Mouse (Mus musculus): ENCODE data around the gene Dip2b. TPM values are rescaled to one million over a fixed set of nuclear protein-coding genes. Genes with fewer than 3 reads are reported as not detected.

The Dip2b gene
- total and polyA plus RNA-seq, 2 experiments from 2014 or later = 8.3 to 40.6 TPM

- H3K9me3 ChIP-seq (ENCODE audit: low read length) = no peaks in the 10 kb centered on the region
- peaks cover 3% of the 10 kb centered on the region; the same call in 1 of the 2 replicates for H3K4me1 ChIP-seq (ENCODE audit: insufficient read depth)
- no peak overlapping the region for H3K4me2 ChIP-seq (ENCODE audit: low read depth)
- no peak overlapping the region for H3K27ac ChIP-seq (ENCODE audit: low read depth, low read length)
- 6% methylated on average over 11 of the region's 11 CpGs for WGBS
- H3K4me3 ChIP-seq (ENCODE audit: low read depth, low read length) = no peak overlapping the region
- peak; percentile 88 for ATAC-seq
- no peak overlapping the region for H3K9ac ChIP-seq
- peak; percentile 82 for DNase-seq
- no peaks in the 10 kb centered on the region for H3K27me3 ChIP-seq (ENCODE audit: insufficient read depth, low read length)
- TF ChIP-seq CTCF (IDR thresholded peaks at IDR 0.05; ENCODE audit: low read depth) = peak; percentile 87
- no peaks in the 10 kb centered on the region for H3K36me3 ChIP-seq (ENCODE audit: insufficient read depth)
Observed at GRCm38 (mm10) chr15:100126456-100127107, 88.1 kb downstream of the Dip2b start.

- ATAC-seq (no peak), DNase-seq (no peak)
- H3K36me3 ChIP-seq (ENCODE audit: insufficient read depth) = peaks cover 7% of the 10 kb centered on the region; the same call in 1 of the 2 replicates
- WGBS = 43% methylated on average over 7 of the region's 7 CpGs
- no peaks in the 10 kb centered on the region for H3K9me3 ChIP-seq (ENCODE audit: low read length)
- no peak for TF ChIP-seq CTCF (IDR thresholded peaks at IDR 0.05; ENCODE audit: low read depth)
- H3K4me1 ChIP-seq (ENCODE audit: insufficient read depth) = peaks cover 3% of the 10 kb centered on the region; the same call in 1 of the 2 replicates
- no peak overlapping the region for H3K4me3 ChIP-seq (ENCODE audit: low read depth, low read length)
- H3K4me2 ChIP-seq (ENCODE audit: low read depth) = no peak overlapping the region
- 0 out of 2 replicates have a peak overlapping the region, but pooled peaks have one; percentile 4 for H3K27ac ChIP-seq (ENCODE audit: low read depth, low read length)
- H3K9ac ChIP-seq = no peak overlapping the region
- H3K27me3 ChIP-seq (ENCODE audit: insufficient read depth, low read length) = no peaks in the 10 kb centered on the region
Observed at GRCm38 (mm10) chr15:100129151-100129790, 90.8 kb downstream of the Dip2b start.

GRCm38 (mm10) chr15:100139665-100140064, 101.2 kb downstream of the Dip2b start:
- 85% methylated on average over 5 of the region's 5 CpGs for WGBS
- no peak for TF ChIP-seq CTCF (IDR thresholded peaks at IDR 0.05; ENCODE audit: low read depth)
- H3K27me3 ChIP-seq (ENCODE audit: insufficient read depth, low read length) = no peaks in the 10 kb centered on the region
- H3K9ac ChIP-seq = no peak overlapping the region
- H3K4me2 ChIP-seq (ENCODE audit: low read depth) = no peak overlapping the region
- DNase-seq = no peak
- H3K4me1 ChIP-seq (ENCODE audit: insufficient read depth) = no peaks in the 10 kb centered on the region
- H3K36me3 ChIP-seq (ENCODE audit: insufficient read depth) = peaks cover 5% of the 10 kb centered on the region; the same call in 1 of the 2 replicates
- no peaks in the 10 kb centered on the region for H3K9me3 ChIP-seq (ENCODE audit: low read length)
- no peak overlapping the region for H3K4me3 ChIP-seq (ENCODE audit: low read depth, low read length)
- no peak for ATAC-seq
- no peak overlapping the region for H3K27ac ChIP-seq (ENCODE audit: low read depth, low read length)

GRCm38 (mm10) chr15:100140428-100140827, 102.0 kb downstream of the Dip2b start:
- WGBS = 82% methylated on average over 4 of the region's 4 CpGs
- H3K36me3 ChIP-seq (ENCODE audit: insufficient read depth) = peaks cover 6% of the 10 kb centered on the region; the same call in 1 of the 2 replicates
- H3K9me3 ChIP-seq (ENCODE audit: low read length) = no peaks in the 10 kb centered on the region
- no peaks in the 10 kb centered on the region for H3K4me1 ChIP-seq (ENCODE audit: insufficient read depth)
- TF ChIP-seq CTCF (IDR thresholded peaks at IDR 0.05; ENCODE audit: low read depth) = no peak
- H3K9ac ChIP-seq = no peak overlapping the region
- no peak overlapping the region for H3K27ac ChIP-seq (ENCODE audit: low read depth, low read length)
- DNase-seq = no peak
- H3K4me2 ChIP-seq (ENCODE audit: low read depth) = no peak overlapping the region
- no peak overlapping the region for H3K4me3 ChIP-seq (ENCODE audit: low read depth, low read length)
- no peaks in the 10 kb centered on the region for H3K27me3 ChIP-seq (ENCODE audit: insufficient read depth, low read length)
- ATAC-seq = no peak

- 0 out of 2 replicates have a peak overlapping the region, but pooled peaks have one; percentile 29 for H3K27ac ChIP-seq (ENCODE audit: low read depth, low read length)
- H3K27me3 ChIP-seq (ENCODE audit: insufficient read depth, low read length) = no peaks in the 10 kb centered on the region
- no peak overlapping the region for H3K9ac ChIP-seq
- H3K4me2 ChIP-seq (ENCODE audit: low read depth) = no peak overlapping the region
- WGBS = 33% methylated on average over 11 of the region's 11 CpGs
- H3K9me3 ChIP-seq (ENCODE audit: low read length) = no peaks in the 10 kb centered on the region
- TF ChIP-seq CTCF (IDR thresholded peaks at IDR 0.05; ENCODE audit: low read depth) = no peak
- peaks cover 4% of the 10 kb centered on the region; the same call in 1 of the 2 replicates for H3K36me3 ChIP-seq (ENCODE audit: insufficient read depth)
- no peak overlapping the region for H3K4me3 ChIP-seq (ENCODE audit: low read depth, low read length)
- DNase-seq (peak; percentile 66), ATAC-seq (peak; percentile 94)
- H3K4me1 ChIP-seq (ENCODE audit: insufficient read depth) = no peaks in the 10 kb centered on the region
Observed at GRCm38 (mm10) chr15:100143091-100143801, 104.8 kb downstream of the Dip2b start.

- TF ChIP-seq CTCF (IDR thresholded peaks at IDR 0.05; ENCODE audit: low read depth) = no peak
- ATAC-seq = no peak
- no peak overlapping the region for H3K9ac ChIP-seq
- H3K4me3 ChIP-seq (ENCODE audit: low read depth, low read length) = no peak overlapping the region
- H3K27me3 ChIP-seq (ENCODE audit: insufficient read depth, low read length) = no peaks in the 10 kb centered on the region
- no peaks in the 10 kb centered on the region for H3K9me3 ChIP-seq (ENCODE audit: low read length)
- H3K36me3 ChIP-seq (ENCODE audit: insufficient read depth) = peaks cover 4% of the 10 kb centered on the region; the same call in 1 of the 2 replicates
- no peak overlapping the region for H3K4me2 ChIP-seq (ENCODE audit: low read depth)
- WGBS = 55% methylated on average over 15 of the region's 15 CpGs
- H3K27ac ChIP-seq (ENCODE audit: low read depth, low read length) = no peak overlapping the region
- DNase-seq = no peak
- H3K4me1 ChIP-seq (ENCODE audit: insufficient read depth) = no peaks in the 10 kb centered on the region
Observed at GRCm38 (mm10) chr15:100144854-100145824, 106.7 kb downstream of the Dip2b start.
